Mouse (Mus musculus) embryonic fibroblast, embryonic 13.5 days (primary cell): ENCODE measurements around the gene Fads3.

ENCODE experiments used
- CTCF ChIP-seq: IDR thresholded peaks from 2 replicates; pipeline ENCODE4 v1.5.1; 2011; ENCODE audit warnings: mild to moderate bottlenecking, control low read depth, low read length, moderate library complexity, borderline replicate concordance; ENCODE audit not compliant: insufficient read depth
- POLR2A ChIP-seq: IDR thresholded peaks from 2 replicates; pipeline ENCODE4 v1.6.1; 2011; ENCODE audit warnings: low read depth, mild to moderate bottlenecking, control low read depth, low read length, moderate library complexity

- TF ChIP-seq CTCF (no peak), POLR2A (no peak)
Measured at GRCm38 (mm10) chr19:10052698-10053097, 11.3 kb downstream of the Fads3 start.
